Mouse (Mus musculus): ENCODE measurements around the gene 9530068E07Rik. TPM values are rescaled to one million over a fixed set of nuclear protein-coding genes. Genes with fewer than 3 reads are reported as not detected.

The 9530068E07Rik gene
- polyA plus RNA-seq, 1 experiment from 2014 or later, result 172 TPM

DNA sequence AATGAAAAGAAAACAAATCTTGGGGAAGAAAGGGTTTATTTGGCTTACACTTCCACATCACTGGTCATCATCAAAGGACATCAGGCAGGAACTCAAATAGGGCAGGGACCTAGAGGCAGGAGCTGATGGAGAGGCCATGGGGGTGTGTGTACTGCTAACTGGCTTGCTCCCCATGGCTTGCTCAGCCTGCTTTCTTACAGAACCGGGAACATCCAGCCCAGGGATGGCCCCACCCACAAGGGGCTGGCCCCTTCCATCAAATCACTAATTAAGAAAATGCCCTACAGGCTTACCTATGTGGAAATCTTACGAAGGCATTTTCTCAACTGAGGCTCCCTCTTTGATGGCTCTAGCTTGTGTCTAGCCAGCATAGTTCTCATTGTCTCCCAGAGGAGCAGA is 37.6 kb downstream of the 9530068E07Rik start:
- ATAC-seq (ENCODE audit: low FRiP score), result no peak
- H3K27me3 ChIP-seq, result peaks cover 8% of the 10 kb centered on the region; the same call in 1 of the 2 replicates
- 61% methylated on average over 2 of the region's 2 CpGs for WGBS

GRCm38 (mm10) chr11:52435466-52435865 is 39.2 kb downstream of the 9530068E07Rik start:
- peaks cover 3% of the 10 kb centered on the region; the same call in 1 of the 2 replicates for H3K4me1 ChIP-seq
- no peak overlapping the region for H3K27ac ChIP-seq
- no peak overlapping the region for H3K4me3 ChIP-seq
- 84% methylated on average over 5 of the region's 5 CpGs for WGBS
- H3K36me3 ChIP-seq, result no peaks in the 10 kb centered on the region
- no peak overlapping the region for H3K4me2 ChIP-seq (replicated peaks)
- no peak for ATAC-seq (ENCODE audit: low FRiP score)
- H3K27me3 ChIP-seq, result peaks cover 3% of the 10 kb centered on the region; the same call in 1 of the 2 replicates
- no peak overlapping the region for H3K9ac ChIP-seq
- no peaks in the 10 kb centered on the region; the same call in 1 of the 2 replicates for H3K9me3 ChIP-seq (replicated peaks)

More for the DNA sequence above, 37.6 kb downstream of the 9530068E07Rik start:
- Histone ChIP-seq H3K4me1 (0 out of 2 replicates have a peak, but pooled peaks cover 2% of the 10 kb centered on the region), H3K4me2 (replicated peaks) (no peak overlapping the region), H3K9ac (no peak overlapping the region), H3K4me3 (no peak overlapping the region), H3K36me3 (no peaks in the 10 kb centered on the region), H3K27ac (no peak overlapping the region), H3K9me3 (replicated peaks) (no peaks in the 10 kb centered on the region; the same call in 1 of the 2 replicates)

DNA sequence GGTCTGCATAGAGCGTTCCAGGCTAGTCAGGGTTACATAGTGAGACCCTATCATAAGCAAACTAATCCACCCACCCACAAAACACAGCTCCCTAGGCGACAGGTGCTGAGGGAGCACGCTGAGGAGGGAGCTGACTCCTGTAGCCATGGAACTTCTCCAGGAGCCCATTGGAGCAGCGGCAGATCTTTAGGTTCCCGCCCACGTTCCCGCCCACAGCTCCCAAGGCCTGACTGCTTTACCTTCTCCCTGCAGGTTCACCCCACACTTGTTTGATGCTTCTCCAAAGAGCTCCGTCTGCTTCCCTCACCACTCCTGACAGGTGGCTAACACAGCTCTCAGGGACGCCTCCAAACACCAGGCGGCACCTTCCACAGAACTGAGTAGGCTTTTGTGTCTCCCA is 40.9 kb downstream of the 9530068E07Rik start:
- ATAC-seq (ENCODE audit: low FRiP score), result no peak
- no peaks in the 10 kb centered on the region for H3K36me3 ChIP-seq
- H3K9me3 ChIP-seq (replicated peaks), result no peaks in the 10 kb centered on the region
- H3K27ac ChIP-seq, result no peak overlapping the region
- H3K4me2 ChIP-seq (replicated peaks), result no peak overlapping the region; the same call in 1 of the 2 replicates
- no peak overlapping the region for H3K4me3 ChIP-seq
- peaks cover 11% of the 10 kb centered on the region for H3K4me1 ChIP-seq
- peaks cover 3% of the 10 kb centered on the region; the same call in 1 of the 2 replicates for H3K27me3 ChIP-seq
- WGBS, result 28% methylated on average over 10 of the region's 10 CpGs
- H3K9ac ChIP-seq, result no peak overlapping the region

GRCm38 (mm10) chr11:52441096-52441495 is 44.9 kb downstream of the 9530068E07Rik start:
- Histone ChIP-seq H3K4me2 (replicated peaks) (no peak overlapping the region), H3K36me3 (no peaks in the 10 kb centered on the region), H3K27me3 (peaks cover 3% of the 10 kb centered on the region; the same call in 1 of the 2 replicates), H3K27ac (peak overlapping the region; percentile 41; the same call in 1 of the 2 replicates), H3K4me3 (no peak overlapping the region), H3K4me1 (peaks cover 11% of the 10 kb centered on the region), H3K9me3 (replicated peaks) (no peaks in the 10 kb centered on the region), H3K9ac (no peak overlapping the region)
- ATAC-seq (ENCODE audit: low FRiP score), result 0 out of 2 replicates have a peak, but pooled peaks have one; percentile 43
- WGBS, result 51% methylated on average over 2 of the region's 2 CpGs

GRCm38 (mm10) chr11:52447242-52447641 is 51.0 kb downstream of the 9530068E07Rik start:
- Histone ChIP-seq H3K9ac (no peak overlapping the region), H3K9me3 (replicated peaks) (no peaks in the 10 kb centered on the region), H3K4me3 (no peak overlapping the region), H3K27me3 (no peaks in the 10 kb centered on the region), H3K27ac (no peak overlapping the region), H3K4me2 (replicated peaks) (no peak overlapping the region), H3K36me3 (no peaks in the 10 kb centered on the region), H3K4me1 (no peaks in the 10 kb centered on the region; the same call in 1 of the 2 replicates)
- WGBS, result 35% methylated on average over 4 of the region's 4 CpGs
- ATAC-seq (ENCODE audit: low FRiP score), result peak; percentile 85

DNA sequence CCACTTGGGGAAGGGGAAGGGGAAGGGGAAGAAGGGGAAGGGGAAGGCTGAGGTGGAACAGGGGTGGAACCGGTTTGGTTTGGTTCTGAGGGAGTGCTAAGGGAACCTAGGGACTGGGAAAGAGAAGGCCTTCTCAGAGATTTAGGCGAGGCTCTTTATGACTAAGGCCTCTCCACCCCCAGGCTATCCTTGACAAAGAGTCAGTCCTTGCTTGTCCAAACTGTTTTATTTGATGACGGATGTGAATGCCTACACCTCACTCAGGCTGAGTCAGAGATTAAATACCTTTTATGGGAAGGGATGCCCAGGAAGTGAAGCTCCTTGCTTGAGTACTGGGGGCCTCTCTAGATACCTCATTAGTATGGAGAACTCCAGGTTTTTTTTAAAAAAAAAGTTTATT is 52.8 kb downstream of the 9530068E07Rik start:
- Histone ChIP-seq H3K4me3 (no peak overlapping the region), H3K4me2 (replicated peaks) (no peak overlapping the region), H3K9ac (no peak overlapping the region), H3K27ac (no peak overlapping the region), H3K4me1 (no peaks in the 10 kb centered on the region; the same call in 1 of the 2 replicates), H3K9me3 (replicated peaks) (no peaks in the 10 kb centered on the region), H3K27me3 (no peaks in the 10 kb centered on the region), H3K36me3 (no peaks in the 10 kb centered on the region)
- ATAC-seq (ENCODE audit: low FRiP score), result no peak
- WGBS, result 63% methylated on average over 3 of the region's 3 CpGs

GRCm38 (mm10) chr11:52458281-52458680 is 62.1 kb downstream of the 9530068E07Rik start:
- H3K4me2 ChIP-seq (replicated peaks), result no peak overlapping the region
- no peaks in the 10 kb centered on the region for H3K36me3 ChIP-seq
- H3K27ac ChIP-seq, result no peak overlapping the region
- 83% methylated on average over 5 of the region's 5 CpGs for WGBS
- H3K27me3 ChIP-seq, result no peaks in the 10 kb centered on the region
- no peak overlapping the region for H3K4me3 ChIP-seq
- H3K9me3 ChIP-seq (replicated peaks), result no peaks in the 10 kb centered on the region
- ATAC-seq (ENCODE audit: low FRiP score), result no peak
- H3K4me1 ChIP-seq, result peaks cover 15% of the 10 kb centered on the region
- no peak overlapping the region for H3K9ac ChIP-seq

Other genes starting within 250 kb of the 9530068E07Rik start
- not detected in 2 replicates for gene Olfr1371, start 182.4 kb upstream of the 9530068E07Rik start, polyA plus RNA-seq (2016; fragmentation: Nextera tagmentation; extraction: Ambion mirVana)
- 978 and 979 TPM in 2 replicates for gene Skp1a, start 164.4 kb upstream of the 9530068E07Rik start, polyA plus RNA-seq (2016; fragmentation: Nextera tagmentation; extraction: Ambion mirVana)
- gene Tcf7, start 113.4 kb upstream of the 9530068E07Rik start, polyA plus RNA-seq (2016; fragmentation: Nextera tagmentation; extraction: Ambion mirVana), result 7.6 and 8.6 TPM in 2 replicates
- gene Vdac1, start 35.6 kb upstream of the 9530068E07Rik start, polyA plus RNA-seq (2016; fragmentation: Nextera tagmentation; extraction: Ambion mirVana), result 232 and 233 TPM in 2 replicates

All from hindbrain, embryonic 12.5 days (tissue).